17 mouse cellular contexts compared by ENCODE assay signal in the genomic region with DNA sequence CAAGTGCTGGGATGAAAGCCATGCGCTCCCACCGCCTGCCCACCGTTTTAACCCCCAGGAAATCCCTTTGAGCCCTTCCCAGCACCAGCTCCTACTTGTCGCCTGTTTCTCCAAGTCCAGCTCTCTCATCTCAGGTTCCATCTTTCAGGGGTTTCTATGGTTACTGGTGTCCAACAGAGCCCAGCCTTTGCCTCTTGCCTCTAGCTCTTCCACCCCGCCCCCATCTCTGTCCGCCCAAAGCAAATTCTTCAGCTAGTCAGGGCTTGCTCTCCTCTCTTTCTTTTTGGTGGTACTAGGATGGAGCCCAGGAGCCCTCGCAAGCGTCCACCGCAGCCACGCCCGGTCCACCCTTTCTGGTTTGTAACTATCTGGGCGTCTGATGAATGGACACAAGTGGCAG. TPM values are rescaled to one million over a fixed set of nuclear protein-coding genes. Genes with fewer than 3 reads are reported as not detected.
A peak's percentile ranks its signal among the peaks of the same experiment; 100 is the strongest.
DNase-seq lines count a peak whose midpoint lies in the region; ATAC-seq lines count a peak whose summit lies in the region.
"Had no signal": no experiment of that assay in that cellular context is flagged by ENCODE, and none has a peak within 500 bp of the region (broad histone marks: within the 10 kb centered on the region; RNA-seq: fewer than 3 reads in every experiment).

No protein-coding gene starts in this region.

- DNase-seq in kidney, adult 18-20 months: no peak
- DNase-seq in R1 (ENCODE audit: low read depth, low spot score): peak; percentile 90
- DNase-seq in embryonic facial prominence, embryonic 11.5 days (ENCODE audit: low spot score): peak; percentile 81
- DNase-seq in midbrain, embryonic 10.5 days (ENCODE audit: low spot score): peak; percentile 67
- no peak for DNase-seq in urinary bladder, postnatal 25 days (ENCODE audit: low spot score)
- no peak for DNase-seq in urinary bladder, adult 18-20 months (ENCODE audit: low spot score in 2 of 2)
- no peak for DNase-seq in Muller cell, postnatal 12 days (ENCODE audit: inconsistent ontology term)
- DNase-seq: adrenal gland, postnatal 36 days; cerebellum, adult 18-20 months; gastrocnemius, postnatal 14 days; kidney, postnatal 25 days; right cerebral cortex, postnatal 25 days had no signal

- H3K4me1 ChIP-seq in kidney, embryonic 16.5 days (ENCODE audit: insufficient read depth, low read length): peaks cover 3% of the 10 kb centered on the region; the same call in 1 of the 2 replicates
- H3K4me1 ChIP-seq in embryonic facial prominence, embryonic 11.5 days (ENCODE audit: control insufficient read depth, insufficient read depth, low read length): no peaks in the 10 kb centered on the region
- H3K4me1 ChIP-seq in midbrain, embryonic 10.5 days: peaks cover 25% of the 10 kb centered on the region
- H3K4me1 ChIP-seq: stomach, embryonic 15.5 days had no signal

- H3K4me3 ChIP-seq in kidney, embryonic 16.5 days (ENCODE audit: low read length): no peak overlapping the region
- no peak overlapping the region for H3K4me3 ChIP-seq in embryonic facial prominence, embryonic 11.5 days (ENCODE audit: low read depth, low read length)
- H3K4me3 ChIP-seq in midbrain, embryonic 10.5 days: peak overlapping the region; percentile 23; the same call in 1 of the 2 replicates
- H3K4me3 ChIP-seq: stomach, embryonic 15.5 days had no signal

- 47% methylated on average over 12 of the region's 12 CpGs for WGBS in kidney, embryonic 16.5 days
- 43% methylated on average over 12 of the region's 12 CpGs for WGBS in embryonic facial prominence, embryonic 11.5 days
- WGBS in midbrain, embryonic 10.5 days: 37% methylated on average over 12 of the region's 12 CpGs

- peak; percentile 36; the same call in 1 of the 2 replicates for ATAC-seq in kidney, embryonic 16.5 days (ENCODE audit: low FRiP score, low TSS enrichment)
- peak; percentile 63 for ATAC-seq in embryonic facial prominence, embryonic 11.5 days (replicated peaks; ENCODE audit: insufficient number of reproducible peaks, low FRiP score, low TSS enrichment, low read depth)
- ATAC-seq: CD4-positive, CD25-positive, alpha-beta regulatory T cell, adult 4 months had no signal

- H3K27ac ChIP-seq in kidney, embryonic 16.5 days (ENCODE audit: low read length): peak overlapping the region; percentile 23; the same call in 1 of the 2 replicates
- 0 out of 2 replicates have a peak overlapping the region, but pooled peaks have one; percentile 35 for H3K27ac ChIP-seq in embryonic facial prominence, embryonic 11.5 days (replicated peaks; ENCODE audit: low read depth, low read length)
- H3K27ac ChIP-seq in midbrain, embryonic 10.5 days (replicated peaks): peak overlapping the region; percentile 64
- H3K27ac ChIP-seq: hindbrain, embryonic 14.5 days; stomach, embryonic 15.5 days had no signal

- no peaks in the 10 kb centered on the region for H3K9me3 ChIP-seq in kidney, embryonic 16.5 days (ENCODE audit: low read length)
- H3K9me3 ChIP-seq in embryonic facial prominence, embryonic 11.5 days (replicated peaks; ENCODE audit: control insufficient read depth, low read length): no peaks in the 10 kb centered on the region
- no peaks in the 10 kb centered on the region for H3K9me3 ChIP-seq in midbrain, embryonic 10.5 days (replicated peaks)
- H3K9me3 ChIP-seq: stomach, embryonic 15.5 days had no signal

- peaks cover 4% of the 10 kb centered on the region for H3K36me3 ChIP-seq in kidney, embryonic 16.5 days (ENCODE audit: insufficient read depth, low read length)
- H3K36me3 ChIP-seq in embryonic facial prominence, embryonic 11.5 days (replicated peaks; ENCODE audit: control insufficient read depth, insufficient read depth, low read depth, low read length): no peaks in the 10 kb centered on the region
- peaks cover 16% of the 10 kb centered on the region for H3K36me3 ChIP-seq in midbrain, embryonic 10.5 days

- no peak overlapping the region for H3K9ac ChIP-seq in kidney, embryonic 16.5 days (replicated peaks; ENCODE audit: low read length)
- H3K9ac ChIP-seq in embryonic facial prominence, embryonic 11.5 days (replicated peaks; ENCODE audit: low read length): no peak overlapping the region
- H3K9ac ChIP-seq: hindbrain, embryonic 14.5 days; stomach, embryonic 15.5 days had no signal

- no peak overlapping the region for H3K4me2 ChIP-seq in kidney, embryonic 16.5 days (replicated peaks; ENCODE audit: low read depth, low read length)
- no peak overlapping the region; the same call in 1 of the 2 replicates for H3K4me2 ChIP-seq in embryonic facial prominence, embryonic 11.5 days (ENCODE audit: low read depth, low read length)
- H3K4me2 ChIP-seq: heart, embryonic 11.5 days; hindbrain, embryonic 14.5 days; stomach, embryonic 15.5 days had no signal

- no peaks in the 10 kb centered on the region for H3K27me3 ChIP-seq in kidney, embryonic 16.5 days (ENCODE audit: insufficient read depth, low read length)
- no peaks in the 10 kb centered on the region for H3K27me3 ChIP-seq in embryonic facial prominence, embryonic 11.5 days (ENCODE audit: control insufficient read depth, insufficient read depth, low read length)
- no peaks in the 10 kb centered on the region for H3K27me3 ChIP-seq in midbrain, embryonic 10.5 days (ENCODE audit: low read depth, poor library complexity, severe bottlenecking)
- H3K27me3 ChIP-seq: stomach, embryonic 15.5 days had no signal

RNA-seq across cellular contexts. Expression of gene Nt5c, which starts 6.5 kb away (rescaled TPM):
- polyA plus RNA-seq in kidney, embryonic 16.5 days (2015; fragmentation: Nextera tagmentation; extraction: Ambion mirVana): 77.6 and 82.1 TPM in 2 replicates
- polyA plus RNA-seq in embryonic facial prominence, embryonic 11.5 days (2014; fragmentation: Nextera tagmentation; extraction: Ambion mirVana): 67.4 and 70.7 TPM in 2 replicates
- 87.7 and 89.7 TPM in 2 replicates for polyA plus RNA-seq in midbrain, embryonic 10.5 days (2016; fragmentation: Nextera tagmentation; extraction: Ambion mirVana)

RNA-seq across cellular contexts. Expression of gene Armc7, which starts 9.7 kb away (rescaled TPM):
- polyA plus RNA-seq in kidney, embryonic 16.5 days (2015; fragmentation: Nextera tagmentation; extraction: Ambion mirVana): 9.0 and 10.5 TPM in 2 replicates
- polyA plus RNA-seq in embryonic facial prominence, embryonic 11.5 days (2014; fragmentation: Nextera tagmentation; extraction: Ambion mirVana): 8.1 and 8.7 TPM in 2 replicates
- 6.6 and 9.4 TPM in 2 replicates for polyA plus RNA-seq in midbrain, embryonic 10.5 days (2016; fragmentation: Nextera tagmentation; extraction: Ambion mirVana)

RNA-seq across cellular contexts. Expression of gene Slc16a5, which starts 22.9 kb away (rescaled TPM):
- 28.4 and 31.5 TPM in 2 replicates for polyA plus RNA-seq in kidney, embryonic 16.5 days (2015; fragmentation: Nextera tagmentation; extraction: Ambion mirVana)
- polyA plus RNA-seq in embryonic facial prominence, embryonic 11.5 days (2014; fragmentation: Nextera tagmentation; extraction: Ambion mirVana): 0.22 TPM in 1 of 2 replicates, not detected in the other
- 0.11 and 0.17 TPM in 2 replicates for polyA plus RNA-seq in midbrain, embryonic 10.5 days (2016; fragmentation: Nextera tagmentation; extraction: Ambion mirVana)
- polyA plus RNA-seq: heart, embryonic 11.5 days; hindbrain, embryonic 14.5 days had no signal

RNA-seq across cellular contexts. Expression of gene Jpt1, which starts 29.0 kb away (rescaled TPM):
- polyA plus RNA-seq in kidney, embryonic 16.5 days (2015; fragmentation: Nextera tagmentation; extraction: Ambion mirVana): 457 and 461 TPM in 2 replicates
- 654 and 692 TPM in 2 replicates for polyA plus RNA-seq in embryonic facial prominence, embryonic 11.5 days (2014; fragmentation: Nextera tagmentation; extraction: Ambion mirVana)
- 780 and 877 TPM in 2 replicates for polyA plus RNA-seq in midbrain, embryonic 10.5 days (2016; fragmentation: Nextera tagmentation; extraction: Ambion mirVana)

RNA-seq across cellular contexts. Expression of gene Trim80, which starts 44.8 kb away (rescaled TPM):
- polyA plus RNA-seq in kidney, embryonic 16.5 days (2015; fragmentation: Nextera tagmentation; extraction: Ambion mirVana): 0.12 and 0.35 TPM in 2 replicates
- not detected in 2 replicates for polyA plus RNA-seq in embryonic facial prominence, embryonic 11.5 days (2014; fragmentation: Nextera tagmentation; extraction: Ambion mirVana)
- 0.14 and 0.15 TPM in 2 replicates for polyA plus RNA-seq in midbrain, embryonic 10.5 days (2016; fragmentation: Nextera tagmentation; extraction: Ambion mirVana)
- polyA plus RNA-seq: CD4-positive, CD25-positive, alpha-beta regulatory T cell, adult 4 months; hindbrain, embryonic 14.5 days had no signal

Comparison
In these comparisons a context has a peak if more than half of its experiments do, and no peak if none do; other contexts are left out.
1. DNase-seq: peak in R1 (single experiment), embryonic facial prominence, embryonic 11.5 days (single experiment) and midbrain, embryonic 10.5 days (single experiment); none in kidney, adult 18-20 months (single experiment), urinary bladder, postnatal 25 days (single experiment), urinary bladder, adult 18-20 months (0 of 2) and Muller cell, postnatal 12 days (single experiment).
2. RNA of gene Slc16a5, which starts 22.9 kb away (polyA plus RNA-seq): 28.4 to 31.5 TPM in kidney, embryonic 16.5 days; 0.11 to 0.17 TPM in midbrain, embryonic 10.5 days and 0.22 TPM in embryonic facial prominence, embryonic 11.5 days; every median in the first group is over 10 times any median in the second.
3. Peak in every context shown above with its lines, with median percentiles within 50 percentile points of each other: H3K27ac ChIP-seq.